Mouse (Mus musculus) embryonic facial prominence, embryonic 10.5 days (tissue): ENCODE data around the gene Thap8. TPM values are rescaled to one million over a fixed set of nuclear protein-coding genes. Genes with fewer than 3 reads are reported as not detected.

Source experiments
- polyA plus RNA-seq: library from polyadenylated mRNA; unstranded; fragments of >200 nt; fragmentation: Nextera tagmentation; extraction: Ambion mirVana; gene quantifications from 2 replicates; pipeline ENCODE4 v1.2.1, GENCODE M21; 2016

Thap8 gene
- polyA plus RNA-seq, 1 experiment from 2014 or later = 0.90 TPM

Other genes with a start within 250 kb of the Thap8 start
- gene Zfp14, start 228.7 kb upstream of the Thap8 start, polyA plus RNA-seq = 3.4 and 4.5 TPM in 2 replicates
- 5.6 and 6.4 TPM in 2 replicates for gene Zfp82, start 207.2 kb upstream of the Thap8 start, polyA plus RNA-seq
- gene Gm26920, start 189.7 kb upstream of the Thap8 start, polyA plus RNA-seq = 1.6 and 4.8 TPM in 2 replicates
- gene Zfp566, start 189.6 kb upstream of the Thap8 start, polyA plus RNA-seq = 20.0 and 21.0 TPM in 2 replicates
- 119 and 127 TPM in 2 replicates for gene Zfp260, start 185.3 kb upstream of the Thap8 start, polyA plus RNA-seq
- 9.7 and 11.4 TPM in 2 replicates for gene Zfp382, start 158.2 kb upstream of the Thap8 start, polyA plus RNA-seq
- 19.9 and 20.1 TPM in 2 replicates for gene Zfp146, start 110.3 kb upstream of the Thap8 start, polyA plus RNA-seq
- 2.5 and 4.2 TPM in 2 replicates for gene Cox7a1, start 96.0 kb upstream of the Thap8 start, polyA plus RNA-seq
- gene Capns1, start 81.3 kb upstream of the Thap8 start, polyA plus RNA-seq = 54.8 and 61.9 TPM in 2 replicates
- 174 and 177 TPM in 2 replicates for gene Polr2i, start 48.1 kb upstream of the Thap8 start, polyA plus RNA-seq
- gene Tbcb, start 47.8 kb upstream of the Thap8 start, polyA plus RNA-seq = 270 and 275 TPM in 2 replicates
- gene Ovol3, start 44.4 kb upstream of the Thap8 start, polyA plus RNA-seq = not detected in 2 replicates
- 17.8 and 18.2 TPM in 2 replicates for gene Wdr62, start 325 bp downstream of the Thap8 start, polyA plus RNA-seq
- gene Clip3, start 11.6 kb downstream of the Thap8 start, polyA plus RNA-seq = 53.0 and 53.4 TPM in 2 replicates
- gene Alkbh6, start 28.6 kb downstream of the Thap8 start, polyA plus RNA-seq = 95.5 and 97.0 TPM in 2 replicates
- 51.1 and 65.6 TPM in 2 replicates for gene Syne4, start 34.7 kb downstream of the Thap8 start, polyA plus RNA-seq
- 2.1 TPM in 2 replicates for gene E130208F15Rik, start 41.6 kb downstream of the Thap8 start, polyA plus RNA-seq
- gene Sdhaf1, start 43.8 kb downstream of the Thap8 start, polyA plus RNA-seq = 17.5 and 17.8 TPM in 2 replicates
- 5.0 and 5.4 TPM in 2 replicates for gene Lrfn3, start 82.7 kb downstream of the Thap8 start, polyA plus RNA-seq
- 11.8 and 15.4 TPM in 2 replicates for gene Tyrobp, start 133.7 kb downstream of the Thap8 start, polyA plus RNA-seq
- not detected in 2 replicates for gene Hcst, start 139.8 kb downstream of the Thap8 start, polyA plus RNA-seq
- 1.1 and 1.8 TPM in 2 replicates for gene Nfkbid, start 141.6 kb downstream of the Thap8 start, polyA plus RNA-seq
- 28.6 and 32.3 TPM in 2 replicates for gene Aplp1, start 165.4 kb downstream of the Thap8 start, polyA plus RNA-seq
- gene Kirrel2, start 177.6 kb downstream of the Thap8 start, polyA plus RNA-seq = 1.3 and 2.2 TPM in 2 replicates
- gene Nphs1, start 178.2 kb downstream of the Thap8 start, polyA plus RNA-seq = 0.15 and 0.63 TPM in 2 replicates
- 0.28 TPM in 1 of 2 replicates, not detected in the other for gene Prodh2, start 213.5 kb downstream of the Thap8 start, polyA plus RNA-seq